In genomic region chr11:69015644-69016441, GRCm38 (mm10) we compare ENCODE assay signal across 8 mouse cellular contexts. TPM values are rescaled to one million over a fixed set of nuclear protein-coding genes. Genes with fewer than 3 reads are reported as not detected.
DNase-seq lines count a peak whose midpoint lies in the region; ATAC-seq lines count a peak whose summit lies in the region.

Ctc1 (plus strand) TSS chr11:69015911.

- DNase-seq in ZHBTc4 (ENCODE audit: low read depth, low spot score), result peak; percentile 98
- peak; percentile 72 to 81 for DNase-seq in gastrocnemius, adult 8-10 months (ENCODE audit: low spot score in 2 of 2)
- peak; percentile 96 for DNase-seq in induced T-regulatory cell, adult 2 months (ENCODE audit: low read depth)
- peak; percentile 62 to 88 for DNase-seq in left cerebral cortex, adult 9 months (ENCODE audit: low spot score in 2 of 2)
- peak; percentile 85 for DNase-seq in right cerebral cortex, postnatal 14 days
- DNase-seq in urinary bladder, postnatal 36 days (ENCODE audit: low spot score in 2 of 2), result peak; percentile 84 to 89

- ATAC-seq in common myeloid progenitor, adult 5-6 weeks (replicated peaks; ENCODE audit: low read depth, poor library complexity, severe bottlenecking), result peak; percentile 94
- ATAC-seq in megakaryocyte progenitor cell, adult 5-6 weeks (replicated peaks; ENCODE audit: poor library complexity), result peak; percentile 92

RNA-seq across cellular contexts. Expression of gene Ctc1, which starts in this region (rescaled TPM):
- total RNA-seq in common myeloid progenitor, adult 5-6 weeks (2017), result 18.0 and 30.8 TPM in 2 replicates
- 10 to 100 TPM; 10.1 to 12.7 (median 11.0) TPM for total RNA-seq in gastrocnemius, adult 8-10 months (2022)
- total RNA-seq in megakaryocyte progenitor cell, adult 5-6 weeks (2015), result 27.8 and 33.7 TPM in 2 replicates
- total RNA-seq in megakaryocyte progenitor cell, adult 5-6 weeks (2017), result 21.2 and 27.2 TPM in 2 replicates

Comparison
In these comparisons a context has a peak if more than half of its experiments do, and no peak if none do; other contexts are left out.
1. Peak in every context shown above with its lines: DNase-seq and ATAC-seq.